Mouse (Mus musculus): ENCODE results near the gene Rnf213.

Rnf213 gene

DNA sequence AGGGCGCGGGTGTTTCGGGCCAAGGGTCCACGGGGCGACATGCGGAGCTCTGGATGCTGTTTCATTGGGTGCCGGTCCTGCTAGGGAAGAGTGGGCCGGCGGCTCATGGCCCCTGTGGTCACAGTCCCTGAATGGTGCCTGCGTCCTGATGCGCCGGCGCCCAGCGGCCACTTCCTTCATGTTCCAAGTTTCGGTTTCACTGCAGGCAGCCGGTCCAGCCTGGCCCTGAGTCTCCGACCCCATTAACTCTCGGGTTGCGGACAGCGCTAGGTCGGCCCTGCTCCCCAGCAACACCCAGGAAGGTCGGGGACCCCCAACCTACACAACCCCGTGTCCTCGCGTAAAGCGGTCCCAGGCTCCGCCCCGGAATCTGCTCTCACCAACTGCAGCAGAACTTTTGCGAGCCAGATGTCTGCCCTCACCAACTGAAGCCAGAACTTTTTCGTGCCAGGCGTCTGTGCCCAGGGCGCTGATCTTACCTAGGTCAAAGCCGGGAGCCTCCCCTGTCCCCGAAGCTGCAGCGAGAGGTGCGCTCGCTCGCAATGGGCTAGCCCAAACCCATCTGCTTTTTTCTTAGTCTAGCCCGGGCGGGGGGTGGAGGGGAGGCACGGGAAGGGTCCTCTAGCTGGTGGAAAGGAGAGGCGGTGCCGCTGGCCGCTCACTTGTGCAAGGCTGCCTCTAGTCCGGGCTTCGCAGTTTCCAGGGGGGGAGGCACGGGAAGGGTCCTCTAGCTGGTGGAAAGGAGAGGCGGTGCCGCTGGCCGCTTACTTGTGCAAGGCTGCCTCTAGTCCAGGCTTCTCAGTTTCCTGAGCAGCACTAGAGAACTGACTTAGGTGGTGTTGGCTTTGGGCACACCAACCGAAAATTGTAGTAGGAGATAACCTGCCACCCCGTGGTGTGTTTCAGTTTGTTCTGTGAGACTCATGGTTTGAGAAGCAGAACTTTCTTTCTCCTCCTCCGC lies 2.3 kb upstream of the Rnf213 start:
- DNase-seq (ENCODE audit: low spot score in 2 of 2), result peak; percentile 68 to 87

DNA sequence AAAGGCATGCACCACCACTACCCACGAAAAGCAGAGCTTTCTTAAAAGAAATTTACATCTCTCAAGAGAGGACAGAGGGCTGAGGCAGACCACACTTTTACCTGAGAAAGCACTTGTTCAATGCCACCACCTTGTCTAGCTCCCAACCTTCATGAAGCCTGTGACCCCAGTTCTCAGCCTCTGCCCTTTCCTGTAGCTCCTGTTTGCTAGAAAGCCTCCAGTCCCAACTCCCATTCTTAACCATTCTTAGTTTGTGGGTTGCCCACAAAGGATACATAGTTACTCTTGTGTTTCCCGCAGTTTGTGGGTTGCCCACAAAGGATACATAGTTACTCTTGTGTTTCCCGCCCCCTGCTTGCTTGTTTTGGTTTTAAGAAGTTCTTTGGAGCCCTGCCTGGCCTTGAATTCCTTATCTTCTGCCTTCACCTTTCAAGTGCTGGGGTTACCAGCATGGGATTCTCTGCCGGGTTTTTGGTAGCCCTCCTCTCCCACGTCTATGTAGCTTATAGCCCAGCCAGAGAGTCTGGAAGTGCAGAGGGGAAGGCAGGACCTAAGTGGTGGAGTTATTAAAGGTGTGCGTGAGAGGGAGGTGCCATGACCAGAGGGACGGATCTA lies 1.4 kb upstream of the Rnf213 start:
- DNase-seq (ENCODE audit: low spot score in 2 of 2), result peak; percentile 46 to 74

DNA sequence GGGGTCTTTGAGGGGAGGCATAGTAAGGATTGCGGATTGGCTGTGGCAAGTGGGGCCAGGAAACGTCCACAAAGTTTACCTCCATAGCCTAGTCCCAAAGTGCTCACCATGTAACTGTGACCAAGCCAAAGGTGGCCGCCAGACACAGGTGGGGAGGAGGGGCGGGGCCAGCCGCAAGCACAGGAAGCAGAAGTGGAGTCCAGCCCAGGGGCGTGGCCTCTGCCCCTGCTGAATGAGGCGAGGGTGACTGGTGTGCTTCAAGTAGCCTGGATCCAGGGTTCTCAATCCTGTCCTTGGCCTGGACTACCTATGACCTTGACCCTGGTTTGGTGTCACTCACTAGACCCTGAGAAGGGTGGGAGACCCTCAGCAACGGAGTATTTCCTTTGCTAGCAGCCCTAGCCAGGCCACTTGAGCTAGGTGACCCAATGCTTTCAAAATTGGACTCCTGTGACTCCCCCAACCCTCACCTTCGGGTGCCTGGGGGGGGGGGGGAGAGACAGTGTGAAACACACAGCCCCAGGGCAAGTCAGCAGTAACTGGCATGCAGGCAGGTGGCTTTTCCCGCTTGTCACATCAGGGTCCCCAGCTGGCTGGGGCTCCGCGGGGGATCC lies 792 bp upstream of the Rnf213 start:
- DNase-seq (ENCODE audit: low spot score in 2 of 2), result peak; percentile 88 to 92

GRCm38 (mm10) chr11:119393483-119393804 lies 544 bp downstream of the Rnf213 start:
- DNase-seq (ENCODE audit: low spot score in 2 of 2), result no peak

GRCm38 (mm10) chr11:119394210-119394609 lies 1.3 kb downstream of the Rnf213 start:
- no peak for DNase-seq (ENCODE audit: low spot score in 2 of 2)

- DNase-seq (ENCODE audit: low spot score in 2 of 2), result no peak
Measured at GRCm38 (mm10) chr11:119395394-119395793, 2.5 kb downstream of the Rnf213 start.

DNA sequence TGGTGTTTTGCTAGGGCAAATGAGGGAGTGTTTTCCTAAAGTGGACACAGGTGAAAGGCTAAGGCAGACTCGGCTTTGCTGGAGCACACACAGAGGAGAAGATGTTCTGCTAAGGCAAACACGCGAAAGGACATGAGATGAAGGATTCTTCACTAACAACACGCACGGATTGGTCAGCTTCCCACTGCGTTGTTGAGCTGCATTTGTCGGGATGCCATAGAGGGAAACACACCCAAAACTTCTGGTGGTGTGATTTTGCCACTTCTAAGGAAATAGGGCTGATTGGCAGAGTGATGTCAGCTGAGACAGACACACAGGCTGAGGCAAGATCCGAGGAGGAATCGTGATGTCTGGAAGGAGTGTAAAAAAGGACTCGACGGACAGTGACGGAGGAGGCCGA lies 3.0 kb downstream of the Rnf213 start:
- DNase-seq (ENCODE audit: low spot score in 2 of 2), result no peak

- no peak for DNase-seq (ENCODE audit: low spot score in 2 of 2)
Measured at GRCm38 (mm10) chr11:119396461-119396860, 3.6 kb downstream of the Rnf213 start.

- DNase-seq (ENCODE audit: low spot score in 2 of 2), result no peak
Measured at GRCm38 (mm10) chr11:119402501-119403160, 9.7 kb downstream of the Rnf213 start.

GRCm38 (mm10) chr11:119404627-119405026 lies 11.7 kb downstream of the Rnf213 start:
- DNase-seq (ENCODE audit: low spot score in 2 of 2), result peak; percentile 53 to 78

DNA sequence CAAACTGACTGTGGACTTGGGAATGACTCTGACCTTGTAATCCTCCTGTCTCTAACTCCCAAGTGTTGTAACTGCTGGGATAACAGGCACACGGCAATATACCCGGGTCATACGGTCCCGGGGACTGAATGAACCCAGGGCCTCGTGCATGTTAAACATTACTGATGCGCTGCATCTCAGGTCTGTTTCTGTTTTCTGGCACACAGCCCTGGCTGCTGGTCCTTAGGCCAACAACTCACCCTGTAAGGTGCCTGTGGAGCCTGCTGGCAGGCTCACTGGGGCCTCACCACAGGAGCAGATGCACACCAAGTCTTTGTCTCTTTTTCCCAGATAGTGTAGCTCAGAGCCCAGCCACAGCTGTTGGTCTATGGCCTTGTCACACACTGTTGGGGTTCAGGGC lies 14.5 kb downstream of the Rnf213 start:
- DNase-seq (ENCODE audit: low spot score in 2 of 2), result no peak

GRCm38 (mm10) chr11:119407977-119408376 lies 15.1 kb downstream of the Rnf213 start:
- DNase-seq (ENCODE audit: low spot score in 2 of 2), result no peak

DNA sequence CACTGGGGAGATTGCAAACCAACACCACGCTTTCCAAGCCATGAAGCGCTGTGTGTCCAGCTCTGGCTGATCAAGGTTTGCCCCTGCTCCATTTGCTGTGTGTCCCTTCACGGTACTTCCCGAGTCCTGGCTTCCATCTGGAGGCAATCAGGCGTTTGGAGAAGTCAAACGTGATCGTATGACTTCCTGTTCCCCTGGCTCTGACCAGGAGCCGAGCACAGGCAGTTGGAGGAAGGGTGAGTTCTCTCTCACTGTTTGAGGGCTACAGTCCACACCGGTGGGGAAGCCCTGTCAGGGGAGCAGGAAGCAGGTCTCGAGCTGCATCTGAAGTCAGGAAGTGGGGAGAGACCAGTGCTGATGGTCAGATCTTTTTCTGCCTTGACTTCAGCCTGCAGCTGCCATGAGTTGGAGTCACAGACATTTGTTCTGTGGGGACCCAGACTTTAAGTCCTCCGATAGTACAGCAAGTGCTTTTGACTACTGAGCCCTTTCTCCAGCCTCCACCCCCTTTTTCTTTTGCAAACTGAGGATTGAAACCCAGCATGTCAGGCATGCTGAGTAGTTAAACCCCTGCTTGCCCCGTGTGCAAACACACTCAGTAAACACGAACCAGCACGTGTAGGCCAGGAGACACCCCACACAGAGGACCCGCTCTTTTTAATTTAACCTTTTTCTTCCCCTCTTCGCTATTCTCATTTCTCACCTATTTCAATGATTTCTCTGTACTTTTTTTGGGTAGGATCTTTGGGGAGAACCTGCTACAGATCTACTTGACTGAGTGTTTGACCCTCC lies 26.6 kb downstream of the Rnf213 start:
- no peak for DNase-seq (ENCODE audit: low spot score in 2 of 2)

DNA sequence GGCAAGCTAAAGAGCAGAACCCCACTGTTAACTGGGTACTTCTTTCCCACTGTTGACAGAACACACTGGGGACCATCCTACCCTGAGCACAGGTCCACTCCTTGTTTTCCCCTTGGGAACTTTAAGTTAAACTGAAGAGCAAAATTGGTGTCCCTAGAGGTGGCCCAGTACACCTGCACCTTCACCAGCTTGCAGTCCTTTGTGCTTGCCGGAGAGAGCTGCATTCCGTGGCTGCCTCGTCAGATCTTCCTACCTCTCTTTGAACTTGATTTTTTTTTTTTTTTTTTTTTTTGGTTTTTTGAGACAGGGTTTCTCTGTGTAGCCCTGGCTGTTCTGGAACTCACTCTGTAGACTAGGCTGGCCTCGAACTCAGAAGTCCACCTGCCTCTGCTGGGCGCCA lies 27.5 kb downstream of the Rnf213 start:
- no peak for DNase-seq (ENCODE audit: low spot score in 2 of 2)

DNA sequence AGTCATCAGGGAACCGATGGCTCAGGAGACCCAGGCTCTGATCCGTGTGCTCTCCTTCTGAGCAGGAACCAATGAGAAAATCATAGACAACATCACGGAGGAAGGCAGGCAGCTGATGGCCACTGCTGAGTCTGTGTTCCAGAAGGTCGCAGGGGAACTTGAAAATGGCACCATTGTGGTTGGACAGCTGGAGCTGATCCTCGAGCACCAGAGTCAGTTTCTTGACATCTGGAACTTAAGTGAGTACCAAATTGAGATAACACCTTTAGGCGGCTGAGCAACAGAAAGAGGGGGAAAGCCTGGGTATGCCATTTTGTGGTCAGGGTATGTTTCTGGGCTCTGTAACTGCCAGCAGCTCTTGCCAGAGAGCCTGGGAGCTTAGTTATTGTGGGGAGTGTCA lies 34.5 kb downstream of the Rnf213 start:
- DNase-seq (ENCODE audit: low spot score in 2 of 2), result no peak

DNA sequence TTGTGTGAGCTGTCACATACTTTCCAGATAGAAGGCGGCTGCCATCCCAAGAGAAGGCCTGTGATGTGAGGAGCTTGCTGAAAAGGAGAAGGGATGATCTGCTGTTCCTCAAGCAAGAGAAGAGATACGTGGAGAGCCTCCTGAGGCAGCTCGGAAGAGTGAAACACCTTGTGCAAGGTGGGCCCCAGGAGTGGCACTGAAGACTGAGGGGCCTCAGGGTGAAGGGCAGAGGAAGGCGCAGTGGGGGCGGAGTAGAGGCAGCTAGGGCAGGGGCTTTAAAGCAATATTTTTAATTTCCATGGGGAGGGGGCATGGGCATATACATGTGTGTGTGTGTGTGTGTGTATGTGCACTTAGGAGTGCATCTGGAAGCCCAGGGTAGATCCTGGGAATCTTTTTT lies 35.1 kb downstream of the Rnf213 start:
- no peak for DNase-seq (ENCODE audit: low spot score in 2 of 2)

DNA sequence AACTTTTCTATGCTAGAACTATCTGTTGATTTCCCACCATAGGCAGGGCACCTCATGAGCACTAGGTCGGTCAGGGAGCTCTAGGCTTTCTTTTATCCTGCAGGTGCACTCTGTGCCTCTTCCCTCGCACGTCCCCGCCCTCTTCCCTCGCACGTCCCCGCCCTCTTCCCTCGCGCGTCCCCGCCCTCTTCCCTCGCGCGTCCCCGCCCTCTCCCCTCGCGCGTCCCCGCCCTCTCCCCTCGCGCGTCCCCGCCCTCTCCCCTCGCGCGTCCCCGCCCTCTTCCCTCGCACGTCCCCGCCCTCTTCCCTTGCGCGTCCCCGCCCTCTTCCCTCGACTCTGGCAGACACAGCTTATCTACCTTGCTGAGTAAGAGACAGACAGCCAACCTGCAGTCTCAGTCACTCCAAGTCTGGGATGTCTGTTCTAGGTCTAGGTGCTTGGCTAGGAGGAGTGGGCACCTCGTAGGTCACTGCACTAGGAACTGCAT lies 35.8 kb downstream of the Rnf213 start:
- peak; percentile 71 to 84 for DNase-seq (ENCODE audit: low spot score in 2 of 2)

- DNase-seq (ENCODE audit: low spot score in 2 of 2), result no peak
Measured at GRCm38 (mm10) chr11:119431516-119431915, 38.6 kb downstream of the Rnf213 start.

DNA sequence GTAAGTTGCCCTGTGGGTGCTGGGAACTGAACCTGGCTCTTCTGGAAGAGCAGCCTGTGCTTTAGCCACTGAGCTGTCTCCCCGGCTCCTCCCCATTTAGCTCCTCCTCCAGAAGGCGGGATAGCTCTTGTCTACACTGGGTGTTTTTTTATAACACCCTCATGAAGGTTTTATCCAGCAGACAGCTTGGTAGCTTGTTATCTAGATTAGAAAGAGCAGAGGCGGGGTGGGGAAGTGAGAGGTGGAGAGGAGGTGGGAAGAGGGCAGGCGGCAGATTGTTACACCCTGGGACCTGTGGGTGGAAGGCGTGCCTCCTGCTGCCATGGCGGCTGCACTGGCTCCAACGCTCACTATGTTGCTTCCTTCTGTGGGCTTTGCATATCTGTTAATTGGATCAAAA lies 39.8 kb downstream of the Rnf213 start:
- no peak for DNase-seq (ENCODE audit: low spot score in 2 of 2)

- peak in 1 of 2 experiments; percentile 37 for DNase-seq (ENCODE audit: low spot score in 2 of 2)
Measured at GRCm38 (mm10) chr11:119434316-119434715, 41.4 kb downstream of the Rnf213 start.
